Mouse (Mus musculus): Measurements from ENCODE around the gene Mif. TPM values are rescaled to one million over a fixed set of nuclear protein-coding genes. Genes with fewer than 3 reads are reported as not detected.
A peak's percentile ranks its signal among the peaks of the same experiment; 100 is the strongest.
"Not testable (repeated sequence)": the region's sequence is repeated elsewhere in the genome, so short reads cannot be mapped to it uniquely, and the experiment has no call there.

Mif gene
- polyA plus RNA-seq (2011; ENCODE audit: insufficient read depth, insufficient read length, low replicate concordance, missing spikeins), result 205 and 344 TPM in 2 replicates

DNA sequence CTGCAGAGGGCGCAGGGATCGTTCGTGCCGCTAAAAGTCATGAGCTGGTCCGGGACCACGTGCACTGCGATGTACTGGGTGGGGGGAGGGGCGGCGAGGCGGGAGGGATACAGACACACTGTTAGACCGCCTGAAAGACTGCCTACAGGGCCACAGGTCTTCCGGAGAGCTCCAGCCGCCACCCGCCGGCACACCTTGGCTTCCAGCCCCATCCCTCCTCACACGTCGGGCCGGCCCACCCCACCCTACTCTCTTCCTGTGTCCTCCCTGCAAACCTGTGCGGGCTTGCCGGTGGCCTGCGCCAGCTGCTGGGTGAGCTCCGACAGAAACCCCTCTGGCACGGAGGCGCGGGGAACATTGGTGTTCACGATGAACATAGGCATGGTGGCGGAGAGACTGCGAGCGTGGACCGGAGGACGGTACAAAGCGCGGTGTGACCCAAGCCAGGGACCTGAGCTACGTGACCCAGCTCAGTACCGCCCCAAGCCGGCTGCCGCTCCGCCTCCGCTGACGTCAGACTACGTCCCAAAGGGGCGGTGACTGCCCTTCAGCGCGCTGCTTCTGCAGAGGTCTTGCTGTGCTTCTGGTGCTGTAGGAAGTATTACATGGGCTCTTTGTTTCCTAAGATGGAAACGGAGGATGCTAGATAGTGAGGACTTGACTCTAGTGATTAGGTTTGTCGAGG lies at the start of gene Mif:
Mif (minus strand) TSS at position 455 of the 685 bp plus-strand sequence.
- WGBS, result under 1% methylated on average over 46 of the region's 46 CpGs
- peak within 1 kb of the TSS; percentile 71 for H3K4me3 ChIP-seq (replicated peaks; ENCODE audit: control insufficient read depth, low read depth, low read length)
- TF ChIP-seq POLR2A (IDR thresholded peaks at IDR 0.05; ENCODE audit: borderline replicate concordance, control insufficient read depth, low read depth, low read length), result peak; percentile 30; the same call in 1 of the 2 replicates
- H3K4me1 ChIP-seq (ENCODE audit: control insufficient read depth, insufficient read depth, low read length), result not testable (repeated sequence)
- peak within 1 kb of the TSS; percentile 63; the same call in 1 of the 2 replicates for H3K27ac ChIP-seq (ENCODE audit: control insufficient read depth, insufficient read depth, low read depth, low read length, poor library complexity)

DNA sequence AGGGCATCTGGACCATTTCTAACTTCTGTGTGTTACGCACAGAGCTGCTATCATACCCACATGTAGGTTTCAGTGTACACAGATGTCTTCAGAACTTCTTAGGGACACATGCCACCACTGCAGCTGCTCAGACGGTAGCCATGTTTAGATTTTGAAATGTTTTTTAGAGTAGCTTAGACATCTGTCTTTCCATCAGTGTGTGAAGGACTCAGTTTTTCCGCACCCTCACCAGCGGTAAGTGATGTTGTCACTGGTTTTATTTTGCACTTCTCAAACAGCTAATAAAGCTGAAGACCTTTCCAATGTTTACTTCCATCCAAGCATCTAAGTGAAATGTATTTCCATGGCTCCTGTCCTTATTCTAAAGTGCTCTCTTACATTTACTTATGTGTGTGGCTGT lies 46.8 kb upstream of the Mif start:
- 94% methylated on average over 4 of the region's 4 CpGs for WGBS
- TF ChIP-seq POLR2A (IDR thresholded peaks at IDR 0.05; ENCODE audit: borderline replicate concordance, control insufficient read depth, low read depth, low read length) (no peak), CTCF (IDR thresholded peaks at IDR 0.05; ENCODE audit: control insufficient read depth, insufficient read depth, low read length) (no peak)

GRCm38 (mm10) chr10:75904391-75904790 lies 44.4 kb upstream of the Mif start:
- no peaks in the 10 kb centered on the region for H3K4me1 ChIP-seq (ENCODE audit: control insufficient read depth, insufficient read depth, low read length)
- H3K4me3 ChIP-seq (replicated peaks; ENCODE audit: control insufficient read depth, low read depth, low read length), result no peak overlapping the region
- no peak for TF ChIP-seq POLR2A (IDR thresholded peaks at IDR 0.05; ENCODE audit: borderline replicate concordance, control insufficient read depth, low read depth, low read length)
- TF ChIP-seq CTCF (IDR thresholded peaks at IDR 0.05; ENCODE audit: control insufficient read depth, insufficient read depth, low read length), result no peak
- no peak overlapping the region for H3K27ac ChIP-seq (ENCODE audit: control insufficient read depth, insufficient read depth, low read depth, low read length, poor library complexity)
- WGBS, result 87% methylated on average over 5 of the region's 5 CpGs

More for the DNA sequence above, 46.8 kb upstream of the Mif start:
- H3K4me3 ChIP-seq (replicated peaks; ENCODE audit: control insufficient read depth, low read depth, low read length), result no peak overlapping the region
- no peak overlapping the region for H3K27ac ChIP-seq (ENCODE audit: control insufficient read depth, insufficient read depth, low read depth, low read length, poor library complexity)
- H3K4me1 ChIP-seq (ENCODE audit: control insufficient read depth, insufficient read depth, low read length), result no peaks in the 10 kb centered on the region

DNA sequence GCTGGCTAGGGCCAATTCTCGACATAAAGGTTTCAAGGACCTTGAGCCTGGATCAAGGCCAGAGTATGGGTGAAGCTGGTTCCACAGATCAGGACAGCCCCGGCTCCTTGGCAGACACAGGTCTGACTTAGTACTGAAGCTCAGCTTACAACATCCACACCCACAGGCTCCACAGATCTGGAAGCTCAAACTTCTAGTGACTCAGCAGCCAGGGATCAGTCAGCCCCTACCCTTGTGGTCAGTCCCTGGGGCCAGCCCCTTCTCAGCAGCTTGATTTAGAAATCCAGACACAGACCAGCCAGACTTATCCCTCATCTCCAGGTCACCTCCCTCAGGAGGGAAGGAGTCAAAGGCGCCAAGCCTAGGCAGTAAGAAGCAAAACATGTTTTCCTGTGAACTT lies 38.8 kb upstream of the Mif start:
- Histone ChIP-seq H3K4me1 (ENCODE audit: control insufficient read depth, insufficient read depth, low read length) (0 out of 2 replicates have a peak, but pooled peaks cover under 1% of the 10 kb centered on the region), H3K4me3 (replicated peaks; ENCODE audit: control insufficient read depth, low read depth, low read length) (no peak overlapping the region), H3K27ac (ENCODE audit: control insufficient read depth, insufficient read depth, low read depth, low read length, poor library complexity) (no peak overlapping the region)
- 81% methylated on average over 3 of the region's 3 CpGs for WGBS
- TF ChIP-seq POLR2A (IDR thresholded peaks at IDR 0.05; ENCODE audit: borderline replicate concordance, control insufficient read depth, low read depth, low read length) (no peak), CTCF (IDR thresholded peaks at IDR 0.05; ENCODE audit: control insufficient read depth, insufficient read depth, low read length) (no peak)

- Histone ChIP-seq H3K4me3 (replicated peaks; ENCODE audit: control insufficient read depth, low read depth, low read length) (no peak overlapping the region), H3K27ac (ENCODE audit: control insufficient read depth, insufficient read depth, low read depth, low read length, poor library complexity) (no peak overlapping the region), H3K4me1 (ENCODE audit: control insufficient read depth, insufficient read depth, low read length) (peaks cover 1% of the 10 kb centered on the region; the same call in 1 of the 2 replicates)
- 82% methylated on average over 6 of the region's 6 CpGs for WGBS
- TF ChIP-seq CTCF (IDR thresholded peaks at IDR 0.05; ENCODE audit: control insufficient read depth, insufficient read depth, low read length) (no peak), POLR2A (IDR thresholded peaks at IDR 0.05; ENCODE audit: borderline replicate concordance, control insufficient read depth, low read depth, low read length) (no peak)
Measured at GRCm38 (mm10) chr10:75898039-75898564, 38.1 kb upstream of the Mif start.

- 49% methylated on average over 6 of the region's 6 CpGs for WGBS
- TF ChIP-seq POLR2A (IDR thresholded peaks at IDR 0.05; ENCODE audit: borderline replicate concordance, control insufficient read depth, low read depth, low read length), result no peak
- peak; percentile 79 for TF ChIP-seq CTCF (IDR thresholded peaks at IDR 0.05; ENCODE audit: control insufficient read depth, insufficient read depth, low read length)
- no peak overlapping the region for H3K27ac ChIP-seq (ENCODE audit: control insufficient read depth, insufficient read depth, low read depth, low read length, poor library complexity)
Measured at GRCm38 (mm10) chr10:75897373-75897772, 37.3 kb upstream of the Mif start.

GRCm38 (mm10) chr10:75896208-75896607 lies 36.2 kb upstream of the Mif start:
- peaks cover 1% of the 10 kb centered on the region; the same call in 1 of the 2 replicates for H3K4me1 ChIP-seq (ENCODE audit: control insufficient read depth, insufficient read depth, low read length)
- no peak overlapping the region for H3K27ac ChIP-seq (ENCODE audit: control insufficient read depth, insufficient read depth, low read depth, low read length, poor library complexity)
- 90% methylated on average over 1 of the region's 1 CpGs for WGBS
- TF ChIP-seq POLR2A (IDR thresholded peaks at IDR 0.05; ENCODE audit: borderline replicate concordance, control insufficient read depth, low read depth, low read length) (no peak), CTCF (IDR thresholded peaks at IDR 0.05; ENCODE audit: control insufficient read depth, insufficient read depth, low read length) (no peak)
- no peak overlapping the region for H3K4me3 ChIP-seq (replicated peaks; ENCODE audit: control insufficient read depth, low read depth, low read length)

More at GRCm38 (mm10) chr10:75897373-75897772, 37.3 kb upstream of the Mif start:
- no peak overlapping the region for H3K4me3 ChIP-seq (replicated peaks; ENCODE audit: control insufficient read depth, low read depth, low read length)
- H3K4me1 ChIP-seq (ENCODE audit: control insufficient read depth, insufficient read depth, low read length), result peaks cover 1% of the 10 kb centered on the region; the same call in 1 of the 2 replicates

DNA sequence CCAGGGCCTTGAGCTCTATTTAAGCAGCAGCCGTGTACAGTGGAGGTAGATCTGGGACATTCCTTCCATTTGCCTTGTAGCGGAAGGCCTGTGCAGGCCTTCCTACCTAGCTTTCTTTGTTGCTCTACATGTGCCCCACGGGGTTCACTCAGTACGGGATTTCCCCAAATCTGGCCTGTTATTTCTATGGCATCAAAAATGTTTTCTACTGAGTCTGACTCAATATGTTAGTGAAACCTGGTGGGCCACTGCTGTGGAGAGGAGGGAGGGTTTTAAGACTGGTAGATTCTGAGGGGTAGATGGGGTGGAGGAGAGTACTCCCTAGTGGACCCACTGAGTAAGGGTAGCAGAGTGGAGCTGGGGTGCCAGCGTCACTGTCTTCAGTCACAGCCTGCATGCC lies 35.7 kb upstream of the Mif start:
- WGBS, result 88% methylated on average over 5 of the region's 5 CpGs
- H3K4me1 ChIP-seq (ENCODE audit: control insufficient read depth, insufficient read depth, low read length), result peaks cover 1% of the 10 kb centered on the region; the same call in 1 of the 2 replicates
- H3K27ac ChIP-seq (ENCODE audit: control insufficient read depth, insufficient read depth, low read depth, low read length, poor library complexity), result no peak overlapping the region
- TF ChIP-seq POLR2A (IDR thresholded peaks at IDR 0.05; ENCODE audit: borderline replicate concordance, control insufficient read depth, low read depth, low read length) (no peak), CTCF (IDR thresholded peaks at IDR 0.05; ENCODE audit: control insufficient read depth, insufficient read depth, low read length) (no peak)
- no peak overlapping the region for H3K4me3 ChIP-seq (replicated peaks; ENCODE audit: control insufficient read depth, low read depth, low read length)
